Mouse (Mus musculus) CD4-positive, CD25-positive, alpha-beta regulatory T cell, adult 4 months (primary cell): Measurements from ENCODE around the gene Tmem229a. TPM values are rescaled to one million over a fixed set of nuclear protein-coding genes. Genes with fewer than 3 reads are reported as not detected.

ENCODE experiments used
- ATAC-seq: one replicate; pipeline ENCODE4 v1.8.0; 2017
- polyA plus RNA-seq, 2 experiments: library from polyadenylated mRNA; unstranded; fragments of 100-300 nt; shearing (Covaris generic); gene quantifications; one replicate each; pipeline ENCODE4 v1.2.1; 2017

The Tmem229a gene
- polyA plus RNA-seq, result not detected

GRCm38 (mm10) chr6:24955946-24956585 lies at the start of gene Tmem229a:
Gene Tmem229a (minus strand): TSS chr6:24956297.
- no peak for ATAC-seq

GRCm38 (mm10) chr6:24993754-24994153 lies 37.7 kb upstream of the Tmem229a start:
- ATAC-seq, result no peak

- ATAC-seq, result no peak
Measured at GRCm38 (mm10) chr6:24989836-24990235, 33.7 kb upstream of the Tmem229a start.

GRCm38 (mm10) chr6:24976176-24976575 lies 20.1 kb upstream of the Tmem229a start:
- no peak for ATAC-seq

- ATAC-seq, result no peak
Measured at GRCm38 (mm10) chr6:24968471-24969223, 12.6 kb upstream of the Tmem229a start.

GRCm38 (mm10) chr6:24967726-24968125 lies 11.6 kb upstream of the Tmem229a start:
- no peak for ATAC-seq

- no peak for ATAC-seq
Measured at GRCm38 (mm10) chr6:24966010-24966682, 10.0 kb upstream of the Tmem229a start.

- ATAC-seq, result no peak
Measured at GRCm38 (mm10) chr6:24963754-24964153, 7.7 kb upstream of the Tmem229a start.

GRCm38 (mm10) chr6:24956586-24956973 lies 483 bp upstream of the Tmem229a start:
- ATAC-seq, result no peak

- ATAC-seq, result no peak
Measured at GRCm38 (mm10) chr6:24955131-24955945, 759 bp downstream of the Tmem229a start.

GRCm38 (mm10) chr6:24954126-24954525 lies 2.0 kb downstream of the Tmem229a start:
- no peak for ATAC-seq

- ATAC-seq, result no peak
Measured at GRCm38 (mm10) chr6:24952341-24952740, 3.8 kb downstream of the Tmem229a start.

- no peak for ATAC-seq
Measured at GRCm38 (mm10) chr6:24950669-24951068, 5.4 kb downstream of the Tmem229a start.

GRCm38 (mm10) chr6:24925076-24925785 lies 30.9 kb downstream of the Tmem229a start:
- no peak for ATAC-seq

- no peak for ATAC-seq
Measured at GRCm38 (mm10) chr6:24913591-24913990, 42.5 kb downstream of the Tmem229a start.

GRCm38 (mm10) chr6:24910728-24911105 lies 45.4 kb downstream of the Tmem229a start:
- no peak for ATAC-seq

- ATAC-seq, result no peak
Measured at GRCm38 (mm10) chr6:24910016-24910727, 45.9 kb downstream of the Tmem229a start.

- no peak for ATAC-seq
Measured at GRCm38 (mm10) chr6:24907824-24908223, 48.3 kb downstream of the Tmem229a start.

GRCm38 (mm10) chr6:24905101-24905500 lies 51.0 kb downstream of the Tmem229a start:
- no peak for ATAC-seq
